Mouse (Mus musculus) left cerebral cortex, postnatal 10 days (tissue): ENCODE data around the gene Dmrtc2. TPM values are rescaled to one million over a fixed set of nuclear protein-coding genes. Genes with fewer than 3 reads are reported as not detected.
"Not testable (repeated sequence)": the region's sequence is repeated elsewhere in the genome, so short reads cannot be mapped to it uniquely, and the experiment has no call there.

Experiments
- DNase-seq, 2 experiments: peaks; one replicate each; pipeline ENCODE4 v3.0.0; 2021 to 2022; ENCODE audit warnings: low spot score in 2 of 2, mixed read lengths in 1 of 2; ENCODE audit errors: extremely low spot score in 1 of 2
- intact Hi-C: fragments of 180-260 bp; cut with DNase I; formaldehyde crosslinking; loops from one replicate; pipeline ENCODE4 v1.15.1; 2025
- total RNA-seq, 2 experiments: library from RNA; stranded (reverse); gene quantifications; 2 replicates each; pipeline ENCODE4 v1.2.3; 2021

Dmrtc2 gene
- not detected for total RNA-seq

DNA sequence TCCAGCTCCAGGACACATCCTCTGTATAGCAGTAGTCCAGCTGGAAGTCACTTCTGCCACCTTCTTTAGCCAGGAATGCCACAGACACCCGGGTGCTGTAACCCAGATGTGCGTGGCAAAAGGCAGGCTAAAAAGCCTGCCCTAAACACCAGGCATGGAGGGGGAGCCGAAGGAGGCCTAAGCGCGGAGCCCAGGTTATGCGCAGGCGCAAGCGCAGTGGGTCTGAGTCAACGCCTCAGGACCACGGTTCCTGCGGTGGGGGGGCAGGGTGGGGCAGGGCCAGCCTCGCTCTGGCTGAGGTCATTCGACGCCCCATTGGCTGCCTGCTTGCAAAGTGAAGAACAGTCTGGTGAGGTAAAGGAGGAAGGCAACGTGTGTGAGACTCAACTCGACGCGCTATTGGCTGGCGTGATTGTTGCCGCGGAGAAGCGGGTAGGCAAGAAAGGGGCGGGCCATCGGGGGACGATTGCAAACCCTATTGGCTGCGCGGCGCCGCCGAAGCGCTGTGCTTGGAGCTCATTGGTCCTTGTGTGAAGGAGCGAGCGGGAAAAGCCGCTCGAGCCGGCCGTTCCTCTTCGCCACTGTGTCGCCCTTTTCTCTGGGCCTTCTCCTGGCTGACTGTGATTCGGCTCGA lies at the start of gene Dmrtc2, which contains the start of gene Lypd4:
Dmrtc2 (plus strand) TSS at position 526 of the 634 bp plus-strand sequence.
Lypd4 (minus strand) TSS at position 410 of the 634 bp plus-strand sequence.
- no peak for DNase-seq
- intact Hi-C loops = no loop called here

DNA sequence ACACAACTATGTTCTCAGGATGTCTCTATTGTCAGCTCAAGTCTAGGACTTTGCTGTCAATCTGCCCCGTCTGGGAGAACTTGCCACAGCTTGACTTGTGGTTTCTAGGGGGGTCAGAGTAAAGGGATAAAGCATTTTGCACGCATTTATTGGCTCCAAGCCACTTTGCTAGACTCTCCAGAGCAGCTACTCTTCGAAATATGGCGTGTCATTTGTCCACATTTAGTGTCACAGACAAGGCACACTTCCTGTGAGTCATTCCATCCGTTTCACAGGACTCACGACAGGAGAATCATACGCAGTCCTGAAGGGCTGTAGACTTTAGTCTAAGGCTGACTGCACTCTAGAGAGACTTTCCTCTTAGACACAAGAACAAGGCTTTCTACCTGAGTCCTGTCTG lies 45.4 kb upstream of the Dmrtc2 start:
- intact Hi-C loops = no loop called here
- DNase-seq = no peak

DNA sequence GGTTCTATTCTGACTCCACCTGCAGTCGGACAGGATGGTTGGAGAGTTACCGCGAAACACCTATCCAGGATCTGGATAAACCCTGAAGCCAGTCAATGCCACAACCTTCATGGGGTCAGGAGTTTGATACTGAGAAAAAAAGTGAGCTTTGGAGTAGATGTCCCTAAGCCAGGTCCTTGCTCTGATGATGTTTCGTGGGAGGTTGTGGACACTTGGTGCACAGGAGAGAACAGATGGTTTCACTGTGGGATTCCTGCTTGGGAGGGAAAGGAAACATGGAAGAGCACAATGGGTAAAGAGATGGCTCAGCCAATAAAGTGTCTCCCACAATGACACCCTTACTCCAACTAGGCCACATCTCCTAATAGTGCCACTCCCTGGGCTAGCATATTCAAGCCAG lies 42.7 kb upstream of the Dmrtc2 start:
- DNase-seq = no peak
- intact Hi-C loops = no loop called here

- not testable (repeated sequence) for DNase-seq
- intact Hi-C loops = loop anchor here (10.0 kb wide), 1 partner anchor 736 kb away; no protein-coding TSS in a partner anchor
Measured at GRCm38 (mm10) chr7:24838732-24839409, 31.0 kb upstream of the Dmrtc2 start.

DNA sequence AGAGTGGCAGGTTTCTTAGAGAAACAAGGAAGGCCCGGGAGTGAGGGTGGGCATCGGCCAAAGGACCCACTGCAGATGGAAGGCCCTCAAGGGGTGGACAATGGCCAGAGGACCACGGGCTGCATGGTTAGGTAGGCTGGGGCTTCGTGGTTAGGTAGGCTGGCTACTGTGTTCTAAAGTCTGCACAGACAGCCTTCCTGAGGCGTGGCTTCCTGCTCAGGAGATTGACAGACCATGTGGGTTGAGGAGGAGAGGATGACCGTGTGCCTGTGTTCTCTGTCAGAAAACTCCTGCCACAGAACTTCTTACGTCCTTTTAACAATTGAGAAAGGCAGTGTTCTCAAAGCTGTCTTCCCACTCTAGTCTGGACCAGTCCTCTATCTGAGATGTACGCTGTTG lies 30.4 kb upstream of the Dmrtc2 start:
- intact Hi-C loops = loop anchor here (10.0 kb wide), 1 partner anchor 735 kb away; no protein-coding TSS in a partner anchor
- DNase-seq = no peak

DNA sequence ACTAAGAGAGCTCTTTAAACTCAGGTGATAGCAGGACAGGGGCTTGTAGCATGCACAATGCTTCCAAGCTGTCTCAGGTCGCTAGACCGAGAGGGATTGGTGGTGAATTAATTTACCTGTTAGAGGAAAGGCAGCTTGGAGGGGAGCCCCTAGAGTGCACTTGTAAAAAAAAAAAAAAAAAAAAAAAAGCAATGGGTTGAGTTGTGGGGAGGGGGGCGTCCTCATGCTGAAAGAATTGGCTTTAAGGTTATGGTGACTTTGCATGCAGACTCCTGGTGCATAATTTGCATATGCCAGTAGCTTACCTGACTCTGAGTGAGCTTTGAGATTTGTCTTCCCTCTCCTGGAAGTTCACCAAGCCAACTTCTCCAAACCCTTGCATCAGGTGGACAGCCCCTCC lies 29.5 kb upstream of the Dmrtc2 start:
- no peak for DNase-seq
- intact Hi-C loops = no loop called here

GRCm38 (mm10) chr7:24841009-24841408 lies 28.8 kb upstream of the Dmrtc2 start:
- no peak for DNase-seq

GRCm38 (mm10) chr7:24844144-24844543 lies 25.7 kb upstream of the Dmrtc2 start:
- no peak for DNase-seq
- intact Hi-C loops = no loop called here

More at GRCm38 (mm10) chr7:24841009-24841408, 28.8 kb upstream of the Dmrtc2 start:
- intact Hi-C loops = no loop called here

- intact Hi-C loops = no loop called here
- DNase-seq = no peak
Measured at GRCm38 (mm10) chr7:24845181-24845580, 24.7 kb upstream of the Dmrtc2 start.

- DNase-seq = no peak
- intact Hi-C loops = no loop called here
Measured at GRCm38 (mm10) chr7:24845713-24846112, 24.1 kb upstream of the Dmrtc2 start.

- DNase-seq, intact Hi-C loops: not testable (repeated sequence)
Measured at GRCm38 (mm10) chr7:24846576-24846975, 23.3 kb upstream of the Dmrtc2 start.

DNA sequence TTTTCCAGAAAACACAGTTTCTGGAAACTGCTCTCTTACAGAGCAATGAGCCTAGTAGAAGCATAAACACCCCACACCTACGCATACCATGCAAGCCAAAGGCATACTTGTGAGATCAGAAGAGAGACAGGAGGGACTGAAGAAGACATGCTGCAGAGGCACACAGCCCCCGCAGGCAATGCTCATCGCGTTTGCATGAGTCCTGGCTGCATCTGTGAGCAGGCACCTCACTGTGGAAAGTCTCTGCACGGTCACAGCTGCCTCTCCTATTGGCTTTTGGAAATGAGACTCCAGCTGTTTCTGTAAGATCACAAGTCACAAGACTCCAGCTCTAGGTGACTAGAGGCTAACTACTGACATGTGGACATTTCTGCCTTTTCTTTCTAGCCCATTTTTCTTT lies 19.7 kb upstream of the Dmrtc2 start:
- DNase-seq = no peak
- intact Hi-C loops = no loop called here

DNA sequence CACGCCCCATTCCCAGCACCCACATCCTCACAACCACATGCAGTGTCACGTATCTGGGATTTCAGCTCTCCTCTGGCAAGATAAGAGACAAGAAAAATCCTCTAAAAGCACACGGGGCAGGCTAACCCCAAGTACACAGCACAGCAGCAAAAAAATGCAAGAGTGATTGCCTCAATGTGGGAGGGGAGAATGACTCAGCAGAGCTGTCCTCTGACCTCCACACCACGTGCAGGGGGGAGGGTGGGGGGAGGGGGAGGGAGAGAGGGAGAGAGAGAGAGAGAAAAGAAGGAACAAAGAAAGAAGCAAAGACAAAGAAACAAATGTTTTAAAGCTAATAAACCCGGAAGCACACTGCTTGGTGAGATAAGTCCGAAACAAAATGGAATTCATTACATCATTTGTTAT lies 19.0 kb upstream of the Dmrtc2 start:
- DNase-seq = no peak
- intact Hi-C loops = no loop called here

GRCm38 (mm10) chr7:24851596-24852325 lies 18.1 kb upstream of the Dmrtc2 start:
- intact Hi-C loops = no loop called here

GRCm38 (mm10) chr7:24852557-24853232 lies 17.2 kb upstream of the Dmrtc2 start:
- no peak for DNase-seq
- intact Hi-C loops = no loop called here

More at GRCm38 (mm10) chr7:24851596-24852325, 18.1 kb upstream of the Dmrtc2 start:
- DNase-seq = no peak

DNA sequence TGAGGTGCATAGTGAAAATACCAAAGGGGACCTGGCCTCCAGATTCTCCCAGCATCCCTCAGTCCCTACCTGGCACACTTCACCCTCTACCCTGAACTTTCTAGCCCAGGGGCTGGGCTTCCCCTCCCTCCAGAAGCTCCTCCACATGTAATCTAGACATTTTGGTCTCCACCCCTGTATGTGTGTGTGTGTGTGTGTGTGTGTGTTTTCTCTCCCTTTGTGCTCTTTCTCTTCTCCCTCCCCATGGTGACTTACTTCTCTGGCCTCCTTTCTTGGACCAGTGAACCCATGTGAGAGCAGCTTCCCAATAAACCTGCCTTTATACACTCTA lies 16.7 kb upstream of the Dmrtc2 start:
- intact Hi-C loops = no loop called here

DNA sequence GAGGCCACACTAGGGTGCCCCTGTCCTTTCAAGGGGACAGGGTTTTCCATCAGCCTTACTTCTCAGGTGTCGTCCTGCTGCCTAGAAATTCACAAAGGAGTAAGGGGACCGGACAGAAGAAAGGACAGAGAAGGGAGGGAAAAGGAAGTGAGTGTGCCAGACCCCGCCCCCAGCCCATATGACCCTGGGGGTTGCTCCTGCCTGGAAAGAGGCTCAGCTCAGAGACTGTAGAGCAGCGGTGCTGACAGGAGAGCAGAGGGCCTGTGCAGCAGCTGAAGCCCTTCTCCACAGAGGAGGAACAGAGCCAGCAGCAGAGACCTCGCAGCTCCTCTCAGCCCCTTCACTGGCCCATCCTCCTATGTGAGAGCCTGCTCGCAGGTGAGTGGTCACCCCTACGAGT lies 16.2 kb upstream of the Dmrtc2 start:
- intact Hi-C loops = no loop called here
- no peak for DNase-seq

More for the DNA sequence above, 16.7 kb upstream of the Dmrtc2 start:
- DNase-seq = no peak

DNA sequence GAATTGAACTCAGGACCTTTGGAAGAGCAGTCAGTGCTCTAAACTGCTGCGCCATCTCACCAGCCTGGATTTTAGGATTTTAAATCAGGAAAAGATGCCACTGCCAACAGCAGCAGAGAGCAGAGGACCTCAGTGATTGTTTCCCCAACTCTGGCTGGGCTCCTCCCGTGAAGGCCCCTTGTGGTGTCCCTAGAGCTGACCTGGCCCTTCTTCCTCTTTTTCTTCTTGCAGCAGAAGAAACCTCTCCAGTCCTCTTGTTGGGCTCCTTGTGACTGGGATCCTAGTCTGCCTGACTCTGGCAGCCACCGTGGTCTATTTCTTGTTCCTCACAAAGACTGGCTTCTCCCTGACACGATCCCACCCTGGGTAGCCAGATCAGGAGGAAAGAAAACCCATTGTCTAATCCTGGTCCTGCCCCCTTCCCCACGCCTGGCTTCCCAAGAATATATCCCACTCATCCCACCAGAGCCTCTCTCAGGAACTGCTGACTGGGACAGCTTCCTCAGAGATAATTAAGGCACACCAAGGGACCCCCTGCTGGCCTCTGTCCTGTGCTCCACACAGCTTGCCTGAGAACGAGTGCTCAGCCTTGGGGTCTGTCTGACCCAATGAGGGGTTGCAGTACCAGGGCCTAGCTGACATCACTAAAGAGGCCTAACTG lies 13.3 kb upstream of the Dmrtc2 start:
- DNase-seq = no peak
- intact Hi-C loops = no loop called here

- intact Hi-C loops = no loop called here
Measured at GRCm38 (mm10) chr7:24859234-24859633, 10.6 kb upstream of the Dmrtc2 start.

More at GRCm38 (mm10) chr7:24859234-24859633, 10.6 kb upstream of the Dmrtc2 start:
- DNase-seq = no peak
